Mouse (Mus musculus): Measurements from ENCODE around the gene Gm4553.
"Not testable (repeated sequence)": the region's sequence is repeated elsewhere in the genome, so short reads cannot be mapped to it uniquely, and the experiment has no call there.

- not testable (repeated sequence) for TF ChIP-seq CHD2 (IDR thresholded peaks at IDR 0.05; ENCODE audit: low read depth, low read length); MAFK (IDR thresholded peaks at IDR 0.05; ENCODE audit: insufficient read depth, low read depth, low read length); ZC3H11A (IDR thresholded peaks at IDR 0.05; ENCODE audit: borderline replicate concordance, low read depth, low read length); ZNF384 (IDR thresholded peaks at IDR 0.05; ENCODE audit: low read depth, low read length)
Observed at GRCm38 (mm10) chr7:142175905-142176304, 10.4 kb upstream of the Gm4553 start, which contains the start of gene Krtap5-2.

Data from ES-E14 (cell line).